Mouse (Mus musculus): Measurements from ENCODE around the gene Gm20823. TPM values are rescaled to one million over a fixed set of nuclear protein-coding genes. Genes with fewer than 3 reads are reported as not detected.
"Not testable (repeated sequence)": the region's sequence is repeated elsewhere in the genome, so short reads cannot be mapped to it uniquely, and the experiment has no call there.

Gm20823 gene
- polyA plus RNA-seq (2015; fragmentation: Nextera tagmentation; extraction: Ambion mirVana), result not detected in 2 replicates

DNA sequence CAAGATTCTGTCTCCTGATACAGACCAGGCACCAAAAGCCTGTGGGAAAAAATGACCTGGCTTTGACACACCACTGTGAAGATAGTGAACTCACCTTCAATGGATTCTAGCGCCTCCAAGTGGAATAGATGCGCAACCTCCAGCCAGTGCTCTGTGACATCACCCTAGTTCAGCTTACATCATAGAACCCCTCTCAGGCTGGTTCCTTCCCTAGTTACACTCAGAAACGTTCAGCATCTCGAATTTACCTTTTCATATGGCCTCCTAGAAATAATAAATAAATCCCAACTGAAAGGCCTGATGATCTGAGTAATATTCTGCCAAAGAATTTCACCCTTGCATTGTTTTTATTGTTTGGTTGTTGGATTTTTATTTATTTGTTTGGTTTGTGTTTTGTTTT is at the start of gene Gm20823:
Gene Gm20823 (minus strand): TSS at position 101 of the 400 bp plus-strand sequence.
- not testable (repeated sequence) for H3K4me2 ChIP-seq; H3K36me3 ChIP-seq; H3K9me3 ChIP-seq (replicated peaks); H3K27me3 ChIP-seq; H3K4me3 ChIP-seq (replicated peaks); H3K9ac ChIP-seq; H3K4me1 ChIP-seq; H3K27ac ChIP-seq; ATAC-seq (replicated peaks; ENCODE audit: low FRiP score)
- no CpG with 5 or more reads among the region's 4 CpGs for WGBS

Data from kidney, embryonic 15.5 days (tissue).